23 mouse cellular contexts compared by ENCODE assay signal in the genomic region with DNA sequence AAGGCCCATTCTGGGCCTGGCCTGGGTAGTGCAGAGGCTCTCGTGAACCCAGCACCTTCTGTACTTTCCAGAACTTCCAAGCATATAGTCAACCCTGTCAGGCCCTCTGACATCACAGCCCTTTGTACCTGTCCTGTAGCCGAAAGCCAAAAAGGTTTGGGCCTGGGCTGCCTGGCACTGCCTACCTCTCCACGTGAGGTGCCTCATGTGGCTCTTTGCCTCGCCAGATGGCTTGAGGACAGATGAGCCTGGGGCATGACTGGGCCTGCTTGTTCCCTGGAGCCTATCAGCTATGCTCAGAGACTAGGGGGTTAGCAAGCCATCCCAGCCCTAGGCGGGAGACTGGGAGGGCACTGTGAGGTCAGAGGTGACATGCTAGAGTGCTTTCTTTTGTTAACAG. TPM values are rescaled to one million over a fixed set of nuclear protein-coding genes. Genes with fewer than 3 reads are reported as not detected.
"Had no signal": no experiment of that assay in that cellular context is flagged by ENCODE, and none has a peak within 500 bp of the region (broad histone marks: within the 10 kb centered on the region; RNA-seq: fewer than 3 reads in every experiment).

No protein-coding gene starts in this region.

- DNase-seq: liver, postnatal 0 days; lung, adult 2 months; lung, postnatal 14 days; lung, postnatal 36 days; right cerebral cortex, postnatal 14 days; thymus, adult 2 months; thymus, postnatal 25 days; thymus, postnatal 4 days had no signal

- H3K9ac ChIP-seq: liver, embryonic 14.5 days; liver, postnatal 0 days; lung, embryonic 15.5 days; midbrain, embryonic 13.5 days; midbrain, embryonic 15.5 days; stomach, embryonic 15.5 days had no signal

- H3K4me3 ChIP-seq: lung, embryonic 15.5 days; megakaryocyte, embryonic 14.5 days; midbrain, embryonic 13.5 days; midbrain, embryonic 15.5 days; stomach, embryonic 15.5 days had no signal

- H3K4me2 ChIP-seq: lung, embryonic 15.5 days; midbrain, embryonic 11.5 days; midbrain, embryonic 13.5 days; midbrain, embryonic 15.5 days; stomach, embryonic 15.5 days had no signal

- H3K9me3 ChIP-seq: lung, embryonic 15.5 days; megakaryocyte, embryonic 14.5 days; midbrain, embryonic 13.5 days; midbrain, embryonic 15.5 days; stomach, embryonic 15.5 days had no signal

- H3K27ac ChIP-seq: liver, embryonic 14.5 days; lung, embryonic 15.5 days; macrophage; midbrain, embryonic 13.5 days; midbrain, embryonic 15.5 days; stomach, embryonic 15.5 days; stomach, postnatal 0 days had no signal

- ATAC-seq: liver, postnatal 0 days; lung, postnatal 0 days; midbrain, embryonic 13.5 days; midbrain, embryonic 15.5 days had no signal

- H3K27me3 ChIP-seq: lung, embryonic 15.5 days; midbrain, embryonic 15.5 days; stomach, embryonic 15.5 days had no signal

RNA-seq across cellular contexts. Expression of a gene that starts 2.5 kb away (rescaled TPM):
- total RNA-seq: megakaryocyte progenitor cell, adult 5-6 weeks; monocyte, adult 5-6 weeks; neutrophil, adult 5-6 weeks had no signal
- polyA plus RNA-seq: macrophage; midbrain, embryonic 11.5 days; midbrain, embryonic 13.5 days; neural tube, embryonic 11.5 days; neural tube, embryonic 14.5 days had no signal
